Mouse (Mus musculus) forelimb bud, embryonic 11.5 days (tissue): Measurements from ENCODE around the gene Jmjd8.

ENCODE experiments used
- DNase-seq: peaks from one replicate; pipeline ENCODE4 v3.0.0-alpha.2; 2012; ENCODE audit warnings: low read depth, low spot score

Jmjd8 gene

GRCm38 (mm10) chr17:25832436-25833290 is 4.0 kb downstream of the Jmjd8 start:
- DNase-seq = peak; percentile 99

DNA sequence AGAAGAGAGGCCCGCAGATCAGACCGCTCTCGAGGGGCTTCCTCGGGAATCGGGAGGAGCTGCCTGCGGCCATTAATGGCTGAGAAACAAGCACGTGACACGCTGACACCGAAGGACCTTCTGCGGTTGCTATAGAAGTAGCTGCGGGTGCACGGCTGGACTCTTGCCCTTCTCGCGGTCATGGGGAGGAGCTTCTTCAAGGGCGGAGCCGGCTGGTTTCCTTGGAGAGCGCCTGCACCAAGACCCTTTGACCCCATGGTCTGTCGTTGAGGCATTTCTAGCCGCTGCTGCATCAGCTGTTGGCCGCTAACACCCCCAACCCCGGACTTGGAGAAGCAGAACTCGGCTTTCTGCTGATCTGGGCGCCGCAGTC is 4.6 kb downstream of the Jmjd8 start, which contains the start of gene Stub1:
Gene Stub1, minus strand, starts transcription at position 114 of the 373 bp plus-strand sequence.
- DNase-seq = peak; percentile 85

- DNase-seq = no peak
Measured at GRCm38 (mm10) chr17:25833961-25834594, 5.4 kb downstream of the Jmjd8 start.

- no peak for DNase-seq
Measured at GRCm38 (mm10) chr17:25834595-25835222, 6.0 kb downstream of the Jmjd8 start.

DNA sequence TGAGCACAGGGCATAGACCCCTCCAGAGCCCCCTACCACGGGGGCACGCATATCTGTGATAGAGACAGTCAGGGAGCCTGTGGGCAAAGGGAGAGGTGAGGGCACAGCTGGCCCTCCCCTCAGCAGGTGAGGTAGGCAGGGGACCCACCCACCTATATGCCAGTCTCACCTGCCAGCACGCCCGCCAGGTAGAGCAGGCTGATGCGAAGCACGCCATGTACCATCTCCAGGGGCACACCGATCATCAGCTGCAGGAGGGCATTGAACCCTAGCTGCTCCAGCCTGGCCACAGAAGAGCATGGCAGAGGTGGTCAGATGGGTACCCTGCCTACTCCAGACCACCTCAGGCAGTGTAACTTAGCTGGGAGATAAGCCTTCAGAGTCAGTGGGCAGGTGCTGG is 6.6 kb downstream of the Jmjd8 start:
- no peak for DNase-seq

DNA sequence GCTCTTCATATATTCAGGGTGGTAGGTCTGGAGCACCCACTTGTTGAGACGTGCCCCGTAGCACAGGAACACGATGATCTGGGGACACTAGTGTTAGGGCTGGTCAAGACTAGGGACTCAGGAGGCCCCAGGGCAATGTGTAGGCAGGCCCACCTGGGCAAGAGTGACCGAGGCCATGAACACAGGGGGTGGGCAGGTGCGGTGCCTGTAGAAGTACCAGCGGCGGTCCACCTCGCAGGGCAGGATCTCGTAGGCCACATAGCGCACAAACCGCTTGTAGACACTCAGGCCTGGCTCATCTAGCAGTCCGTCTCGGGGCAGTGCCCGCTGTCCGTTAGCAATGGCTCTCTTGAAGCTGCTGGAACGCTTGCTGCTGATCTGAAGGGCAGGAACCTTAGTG is 7.1 kb downstream of the Jmjd8 start:
- DNase-seq = no peak

GRCm38 (mm10) chr17:25836397-25837075 is 7.9 kb downstream of the Jmjd8 start:
- no peak for DNase-seq

GRCm38 (mm10) chr17:25837076-25837410 is 8.4 kb downstream of the Jmjd8 start, which contains the start of gene Rhbdl1:
TSS of gene Rhbdl1 (minus strand) at chr17:25837295.
- no peak for DNase-seq

GRCm38 (mm10) chr17:25837533-25837932 is 8.9 kb downstream of the Jmjd8 start:
- DNase-seq = no peak

- DNase-seq = no peak
Measured at GRCm38 (mm10) chr17:25838904-25839303, 10.2 kb downstream of the Jmjd8 start.

GRCm38 (mm10) chr17:25839455-25840235 is 11.0 kb downstream of the Jmjd8 start:
- no peak for DNase-seq

GRCm38 (mm10) chr17:25840519-25840918 is 11.9 kb downstream of the Jmjd8 start:
- DNase-seq = no peak

DNA sequence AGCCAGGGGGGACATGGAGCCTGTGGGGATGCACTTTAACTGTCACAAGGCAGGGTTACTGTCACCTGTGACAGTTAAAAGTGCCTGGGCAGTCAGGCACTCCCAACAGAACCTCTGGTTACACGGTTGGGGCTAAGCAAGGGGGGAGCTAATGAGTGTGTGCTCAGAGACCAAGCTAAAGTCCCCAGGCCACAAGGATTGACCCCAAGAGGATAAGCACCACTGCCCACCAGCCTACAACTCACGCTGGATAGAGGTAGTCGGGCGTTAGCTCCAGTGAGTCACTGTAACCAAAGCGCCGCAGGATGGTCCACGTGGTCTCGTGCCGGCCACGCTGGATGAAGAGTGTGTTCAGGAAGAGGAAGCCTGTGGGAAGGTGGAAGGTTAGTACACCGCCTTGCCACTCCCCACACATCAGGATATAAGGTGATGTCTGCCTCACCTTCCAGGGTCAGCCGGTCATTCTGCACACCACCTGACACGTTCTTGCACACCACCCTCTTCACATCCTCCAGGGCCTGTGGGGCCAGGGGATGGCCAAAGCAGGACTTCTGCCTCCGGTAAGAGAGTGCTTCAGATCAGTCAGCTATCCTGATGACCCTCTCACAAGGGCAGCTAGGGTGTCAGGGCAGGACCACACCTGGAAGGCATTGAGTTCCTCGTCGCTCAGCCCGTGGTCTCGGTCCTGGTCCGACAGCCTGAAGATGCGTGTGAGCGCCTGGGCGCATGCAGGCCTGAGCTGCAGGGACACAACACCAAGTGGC is 12.6 kb downstream of the Jmjd8 start, which contains the start of gene Gm20683:
Gene Gm20683, minus strand, starts transcription at position 647 of the 764 bp plus-strand sequence.
- no peak for DNase-seq

DNA sequence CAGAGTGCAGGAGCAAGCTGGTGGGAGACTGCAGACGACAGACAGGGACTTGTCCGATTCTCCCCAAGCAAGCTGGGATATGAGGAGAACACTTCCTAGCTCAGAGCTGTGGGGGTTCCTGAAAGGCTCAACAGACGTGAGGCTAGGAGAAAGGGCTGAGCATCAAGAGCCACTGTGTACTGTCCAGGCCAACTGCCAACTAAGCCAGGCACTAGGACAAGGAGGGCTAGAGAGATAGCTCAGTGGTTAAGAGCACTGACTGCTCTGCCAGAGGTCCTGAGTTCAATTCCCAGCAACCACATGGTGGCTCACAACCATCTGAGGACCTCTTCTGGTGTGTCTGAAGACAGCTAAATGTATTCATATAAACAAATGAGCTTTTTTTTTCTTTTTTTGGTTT is 13.8 kb downstream of the Jmjd8 start:
- DNase-seq = no peak

DNA sequence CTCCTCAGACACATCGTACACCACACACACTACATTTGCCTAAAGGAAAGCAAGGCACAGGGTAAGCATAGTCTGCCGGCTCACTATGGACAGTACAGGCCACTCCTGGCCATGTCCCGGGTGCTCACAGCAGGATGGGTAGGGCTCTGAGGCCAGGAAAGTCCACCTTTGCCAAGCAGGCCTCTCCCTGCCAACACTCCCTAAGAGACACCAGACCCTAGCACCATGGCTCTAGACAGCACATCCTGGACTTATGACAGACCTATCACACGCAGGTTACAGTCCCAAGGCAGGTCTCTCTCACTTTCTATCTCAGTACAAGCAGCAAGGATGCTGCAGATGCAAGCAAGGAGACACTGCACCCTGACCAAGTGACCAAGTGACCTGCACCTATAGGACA is 14.5 kb downstream of the Jmjd8 start:
- DNase-seq = no peak

- DNase-seq = no peak
Measured at GRCm38 (mm10) chr17:25843636-25844395, 15.1 kb downstream of the Jmjd8 start.

GRCm38 (mm10) chr17:25844396-25844901 is 15.8 kb downstream of the Jmjd8 start, which contains the start of gene Rhot2:
TSS of gene Rhot2 (minus strand) at chr17:25844851.
- peak; percentile 89 for DNase-seq

DNA sequence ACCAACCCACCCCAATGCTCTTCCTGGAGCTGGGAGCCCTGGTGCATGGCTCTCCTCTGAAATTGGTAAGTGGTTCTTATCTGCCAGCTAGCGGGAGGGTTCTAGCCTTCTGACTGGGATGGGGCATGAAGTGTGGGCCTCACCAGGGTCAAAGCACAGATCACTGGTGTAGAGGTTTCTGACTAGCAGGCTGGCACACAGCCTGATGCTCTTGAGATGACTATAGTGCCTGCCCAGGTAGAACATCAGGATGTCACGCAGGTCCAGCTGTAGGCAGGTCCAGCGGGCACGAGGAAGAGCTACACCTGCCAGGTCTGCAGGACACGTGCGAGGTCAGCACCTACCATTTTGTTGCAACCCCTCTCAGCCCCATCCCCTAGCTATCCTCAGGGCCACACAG is 31.6 kb downstream of the Jmjd8 start:
- no peak for DNase-seq
